Mouse (Mus musculus): ENCODE data around the gene Chst8. TPM values are rescaled to one million over a fixed set of nuclear protein-coding genes. Genes with fewer than 3 reads are reported as not detected.

Chst8 gene
- total RNA-seq, 1 experiment, result 2.7 TPM

GRCm38 (mm10) chr7:34811531-34812526, 682 bp downstream of the Chst8 start:
- TF ChIP-seq CHD2 (IDR thresholded peaks at IDR 0.05; ENCODE audit: low read depth, low read length), result no peak
- TF ChIP-seq MAFK (IDR thresholded peaks at IDR 0.05; ENCODE audit: insufficient read depth, low read depth, low read length), result no peak
- TF ChIP-seq ZC3H11A (IDR thresholded peaks at IDR 0.05; ENCODE audit: borderline replicate concordance, low read depth, low read length), result no peak
- TF ChIP-seq HCFC1 (IDR thresholded peaks at IDR 0.05; ENCODE audit: borderline replicate concordance, insufficient read depth, low read length), result no peak
- no peak for TF ChIP-seq ZNF384 (IDR thresholded peaks at IDR 0.05; ENCODE audit: low read depth, low read length)
- no peak for DNase-seq (ENCODE audit: low read depth, low spot score)

GRCm38 (mm10) chr7:34811060-34811459, 1.5 kb downstream of the Chst8 start:
- no peak overlapping the region for H3K9ac ChIP-seq (ENCODE audit: insufficient read depth, low read depth, low read length, poor library complexity, severe bottlenecking)
- no peaks in the 10 kb centered on the region for H3K36me3 ChIP-seq (ENCODE audit: control insufficient read depth, insufficient read depth, low read length, poor library complexity, severe bottlenecking)
- DNase-seq (ENCODE audit: low read depth, low spot score), result no peak
- no peak overlapping the region for H3K27ac ChIP-seq (ENCODE audit: insufficient read depth, low read depth, low read length, poor library complexity, severe bottlenecking)
- in situ Hi-C loops (cut with MboI; ENCODE audit: low sequenced_read_pairs in 2 of 2, unreplicated experiment in 2 of 2), result no loop called here
- no peaks in the 10 kb centered on the region for H3K9me3 ChIP-seq (ENCODE audit: control insufficient read depth, insufficient read depth, low read depth, low read length)
- TF ChIP-seq HCFC1 (IDR thresholded peaks at IDR 0.05; ENCODE audit: borderline replicate concordance, insufficient read depth, low read length) (no peak), ZNF384 (IDR thresholded peaks at IDR 0.05; ENCODE audit: low read depth, low read length) (no peak), MAFK (IDR thresholded peaks at IDR 0.05; ENCODE audit: insufficient read depth, low read depth, low read length) (no peak), CHD2 (IDR thresholded peaks at IDR 0.05; ENCODE audit: low read depth, low read length) (no peak), ZC3H11A (IDR thresholded peaks at IDR 0.05; ENCODE audit: borderline replicate concordance, low read depth, low read length) (no peak)
- H3K4me3 ChIP-seq (ENCODE audit: insufficient read depth in 1 of 2, low read depth in 1 of 2, low read length in 2 of 2, poor library complexity in 1 of 2, severe bottlenecking in 1 of 2), result peak overlapping the region; percentile 74 to 75; a peak in 3 of 4 replicates
- H3K4me1 ChIP-seq (ENCODE audit: control insufficient read depth in 2 of 2, insufficient read depth in 2 of 2, low read length in 2 of 2, poor library complexity in 1 of 2), result peaks cover 0 to 3% of the 10 kb centered on the region in 2 experiments; a peak in 3 of 4 replicates

More at GRCm38 (mm10) chr7:34811531-34812526, 682 bp downstream of the Chst8 start:
- H3K4me3 ChIP-seq (ENCODE audit: insufficient read depth in 1 of 2, low read depth in 1 of 2, low read length in 2 of 2, poor library complexity in 1 of 2, severe bottlenecking in 1 of 2), result peak overlapping the region; percentile 74 to 75
- peaks cover 0 to 3% of the 10 kb centered on the region in 2 experiments; a peak in 3 of 4 replicates for H3K4me1 ChIP-seq (ENCODE audit: control insufficient read depth in 2 of 2, insufficient read depth in 2 of 2, low read length in 2 of 2, poor library complexity in 1 of 2)
- H3K36me3 ChIP-seq (ENCODE audit: control insufficient read depth, insufficient read depth, low read length, poor library complexity, severe bottlenecking), result no peaks in the 10 kb centered on the region
- in situ Hi-C loops (cut with MboI; ENCODE audit: low sequenced_read_pairs in 2 of 2, unreplicated experiment in 2 of 2), result no loop called here
- H3K9me3 ChIP-seq (ENCODE audit: control insufficient read depth, insufficient read depth, low read depth, low read length), result no peaks in the 10 kb centered on the region
- no peak overlapping the region for H3K27ac ChIP-seq (ENCODE audit: insufficient read depth, low read depth, low read length, poor library complexity, severe bottlenecking)
- H3K9ac ChIP-seq (ENCODE audit: insufficient read depth, low read depth, low read length, poor library complexity, severe bottlenecking), result peak overlapping the region; percentile 70

- no peak for DNase-seq (ENCODE audit: low read depth, low spot score)
- H3K4me1 ChIP-seq (ENCODE audit: control insufficient read depth in 2 of 2, insufficient read depth in 2 of 2, low read length in 2 of 2, poor library complexity in 1 of 2), result peaks cover 0 to 3% of the 10 kb centered on the region in 2 experiments; a peak in 3 of 4 replicates
- no peak for TF ChIP-seq HCFC1 (IDR thresholded peaks at IDR 0.05; ENCODE audit: borderline replicate concordance, insufficient read depth, low read length)
- no peak for TF ChIP-seq CHD2 (IDR thresholded peaks at IDR 0.05; ENCODE audit: low read depth, low read length)
- TF ChIP-seq ZNF384 (IDR thresholded peaks at IDR 0.05; ENCODE audit: low read depth, low read length), result no peak
- no peak overlapping the region for H3K4me3 ChIP-seq (ENCODE audit: insufficient read depth in 1 of 2, low read depth in 1 of 2, low read length in 2 of 2, poor library complexity in 1 of 2, severe bottlenecking in 1 of 2)
- H3K36me3 ChIP-seq (ENCODE audit: control insufficient read depth, insufficient read depth, low read length, poor library complexity, severe bottlenecking), result no peaks in the 10 kb centered on the region
- in situ Hi-C loops (cut with MboI; ENCODE audit: low sequenced_read_pairs in 2 of 2, unreplicated experiment in 2 of 2), result no loop called here
- H3K9ac ChIP-seq (ENCODE audit: insufficient read depth, low read depth, low read length, poor library complexity, severe bottlenecking), result no peak overlapping the region
- no peak overlapping the region for H3K27ac ChIP-seq (ENCODE audit: insufficient read depth, low read depth, low read length, poor library complexity, severe bottlenecking)
- no peaks in the 10 kb centered on the region for H3K9me3 ChIP-seq (ENCODE audit: control insufficient read depth, insufficient read depth, low read depth, low read length)
Measured at GRCm38 (mm10) chr7:34806307-34806706, 6.2 kb downstream of the Chst8 start.

DNA sequence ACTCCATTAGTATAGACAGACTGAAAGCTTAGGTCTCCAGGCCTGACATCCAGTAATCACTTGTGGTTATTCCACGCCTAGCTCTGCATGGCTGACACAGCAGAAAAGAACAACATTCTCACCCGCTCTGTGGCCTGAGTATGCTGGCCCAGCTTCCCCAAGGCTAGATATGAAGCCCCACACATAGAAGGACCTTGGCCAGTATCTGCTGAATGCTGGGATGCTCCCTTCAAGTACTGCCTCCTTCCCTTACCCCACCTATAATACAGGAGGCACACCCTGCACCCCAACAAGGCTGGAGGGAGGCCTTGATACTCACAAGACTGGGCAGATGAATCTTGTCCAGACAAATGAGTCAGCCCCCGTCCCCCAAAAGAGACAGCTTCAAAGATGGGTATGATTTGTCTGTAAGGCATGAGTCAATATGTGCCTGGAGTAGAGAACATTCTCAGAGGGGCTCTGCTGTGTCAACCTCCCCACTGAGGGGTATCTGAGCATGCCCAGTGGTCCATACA, 6.8 kb downstream of the Chst8 start:
- in situ Hi-C loops (cut with MboI; ENCODE audit: low sequenced_read_pairs in 2 of 2, unreplicated experiment in 2 of 2), result no loop called here
- H3K4me1 ChIP-seq (ENCODE audit: control insufficient read depth in 2 of 2, insufficient read depth in 2 of 2, low read length in 2 of 2, poor library complexity in 1 of 2), result peaks cover 0 to 3% of the 10 kb centered on the region in 2 experiments; a peak in 1 of 4 replicates
- H3K9me3 ChIP-seq (ENCODE audit: control insufficient read depth, insufficient read depth, low read depth, low read length), result no peaks in the 10 kb centered on the region
- TF ChIP-seq MAFK (IDR thresholded peaks at IDR 0.05; ENCODE audit: insufficient read depth, low read depth, low read length) (no peak), CHD2 (IDR thresholded peaks at IDR 0.05; ENCODE audit: low read depth, low read length) (no peak), ZC3H11A (IDR thresholded peaks at IDR 0.05; ENCODE audit: borderline replicate concordance, low read depth, low read length) (no peak), HCFC1 (IDR thresholded peaks at IDR 0.05; ENCODE audit: borderline replicate concordance, insufficient read depth, low read length) (no peak), ZNF384 (IDR thresholded peaks at IDR 0.05; ENCODE audit: low read depth, low read length) (no peak)
- no peak overlapping the region for H3K27ac ChIP-seq (ENCODE audit: insufficient read depth, low read depth, low read length, poor library complexity, severe bottlenecking)
- H3K4me3 ChIP-seq (ENCODE audit: insufficient read depth in 1 of 2, low read depth in 1 of 2, low read length in 2 of 2, poor library complexity in 1 of 2, severe bottlenecking in 1 of 2), result no peak overlapping the region
- H3K9ac ChIP-seq (ENCODE audit: insufficient read depth, low read depth, low read length, poor library complexity, severe bottlenecking), result no peak overlapping the region
- H3K36me3 ChIP-seq (ENCODE audit: control insufficient read depth, insufficient read depth, low read length, poor library complexity, severe bottlenecking), result no peaks in the 10 kb centered on the region
- no peak for DNase-seq (ENCODE audit: low read depth, low spot score)
